Mouse (Mus musculus) intestine, embryonic 14.5 days (tissue): ENCODE results near the gene Utrn. TPM values are rescaled to one million over a fixed set of nuclear protein-coding genes. Genes with fewer than 3 reads are reported as not detected.
A peak's percentile ranks its signal among the peaks of the same experiment; 100 is the strongest.

Source experiments
- ATAC-seq: fragments of 200-750 bp; cut with Nextera tagmentation; replicated peaks from 2 replicates; pipeline ENCODE4 v1.8.0; 2017; ENCODE audit warnings: low read depth, moderate number of reproducible peaks, moderate TSS enrichment, moderate library complexity; ENCODE audit not compliant: low FRiP score, low TSS enrichment
- DNase-seq: peaks from one replicate; pipeline ENCODE4 v3.0.0-alpha.2; 2018; ENCODE audit warnings: low spot score
- H3K27ac ChIP-seq: fragments of 300-500 bp; sonication (generic); 2 replicates; pipeline ENCODE4 v1.5.1; 2014; ENCODE audit warnings: low read depth, mild to moderate bottlenecking, control low read depth
- H3K27me3 ChIP-seq: fragments of 300-500 bp; sonication (generic); replicated peaks from 2 replicates; pipeline ENCODE4 v1.6.1; 2014; ENCODE audit warnings: low read length, control low read depth; ENCODE audit not compliant: control insufficient read depth, insufficient read depth
- H3K36me3 ChIP-seq: fragments of 300-500 bp; sonication (generic); 2 replicates; pipeline ENCODE4 v1.6.1; 2014; ENCODE audit warnings: low read length, control low read depth; ENCODE audit not compliant: control insufficient read depth, insufficient read depth
- H3K4me1 ChIP-seq: fragments of 300-500 bp; sonication (generic); replicated peaks from 2 replicates; pipeline ENCODE4 v1.6.1; 2014; ENCODE audit warnings: low read length, control low read depth, mixed read lengths; ENCODE audit not compliant: control insufficient read depth, insufficient read depth
- H3K4me2 ChIP-seq: fragments of 300-500 bp; sonication (generic); 2 replicates; pipeline ENCODE4 v1.6.1; 2014; ENCODE audit warnings: low read length
- H3K4me3 ChIP-seq: fragments of 300-500 bp; sonication (generic); 2 replicates; pipeline ENCODE4 v1.5.1; 2014; ENCODE audit warnings: low read depth, low read length, control low read depth, mixed read lengths
- H3K9ac ChIP-seq: fragments of 300-500 bp; sonication (generic); 2 replicates; pipeline ENCODE4 v1.6.1; 2014; ENCODE audit warnings: mild to moderate bottlenecking, low read length
- H3K9me3 ChIP-seq: fragments of 300-500 bp; sonication (generic); 2 replicates; pipeline ENCODE4 v1.6.1; 2016; ENCODE audit warnings: low read length, control low read depth; ENCODE audit not compliant: control insufficient read depth
- WGBS: fragments of 180-500 bp; shearing (Covaris S2); extraction: QIAGEN DNeasy Blood & Tissue Kit; methylation state at CpG from one replicate; pipeline ENCODE4 v1.1.7; 2014; 5-methylcytosine and 5-hydroxymethylcytosine counted together
- polyA plus RNA-seq: library from polyadenylated mRNA; unstranded; fragments of >200 nt; fragmentation: Nextera tagmentation; extraction: Ambion mirVana; gene quantifications from 2 replicates; pipeline ENCODE4 v1.2.1, GENCODE M21; 2014

Utrn gene
- polyA plus RNA-seq, 1 experiment from 2014 or later: 55.1 TPM

DNA sequence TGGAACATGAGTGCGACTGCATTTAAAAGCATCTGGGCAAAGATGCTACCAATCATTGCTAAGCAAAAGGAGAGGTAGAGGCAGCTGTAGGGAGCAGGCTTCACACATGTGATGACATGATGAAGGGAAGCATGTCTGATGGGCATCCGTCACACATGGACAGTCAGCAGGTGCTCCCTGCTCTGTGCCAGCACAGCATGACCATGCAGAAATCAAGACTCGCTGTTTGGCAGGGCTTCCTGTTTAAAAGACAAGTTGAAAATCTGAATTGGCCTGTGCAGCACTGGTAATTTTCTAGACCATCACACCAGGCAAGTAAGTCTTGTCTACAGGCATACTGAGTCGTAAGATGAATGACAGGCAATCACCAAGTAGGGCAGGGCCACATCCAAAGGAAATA, 112.5 kb downstream of the Utrn start:
- 91% methylated on average over 4 of the region's 4 CpGs for whole genome bisulfite sequencing
- H3K4me3 ChIP-seq: no peak overlapping the region
- H3K9ac ChIP-seq: no peak overlapping the region
- no peaks in the 10 kb centered on the region for H3K4me1 ChIP-seq
- no peak overlapping the region for H3K4me2 ChIP-seq
- ATAC-seq (no peak), DNase-seq (no peak)
- H3K9me3 ChIP-seq: no peaks in the 10 kb centered on the region
- no peaks in the 10 kb centered on the region for H3K36me3 ChIP-seq
- H3K27me3 ChIP-seq: no peaks in the 10 kb centered on the region
- H3K27ac ChIP-seq: no peak overlapping the region

DNA sequence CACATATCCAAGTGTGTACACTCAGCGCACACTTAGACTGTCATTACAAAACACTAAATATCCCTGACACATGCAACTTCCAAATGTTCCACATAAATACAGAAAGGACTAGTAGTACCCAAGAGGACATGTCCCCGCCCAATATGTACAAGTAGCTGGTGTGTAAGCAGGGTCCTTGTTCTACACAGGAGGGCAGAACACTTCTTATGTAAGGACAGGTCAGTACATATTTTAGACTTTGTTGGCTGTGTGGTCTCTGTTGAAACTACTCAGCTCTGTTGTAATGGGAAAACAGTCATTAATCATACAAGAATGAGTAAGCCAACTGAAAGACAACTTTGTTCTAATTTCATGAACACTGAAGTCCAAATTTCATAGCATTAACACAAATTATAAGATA, 114.3 kb downstream of the Utrn start:
- H3K4me2 ChIP-seq: no peak overlapping the region
- H3K4me3 ChIP-seq: no peak overlapping the region
- ATAC-seq: no peak
- H3K9me3 ChIP-seq: no peaks in the 10 kb centered on the region
- no peak for DNase-seq
- no peak overlapping the region for H3K27ac ChIP-seq
- H3K9ac ChIP-seq: no peak overlapping the region
- 87% methylated on average over 2 of the region's 2 CpGs for WGBS
- no peaks in the 10 kb centered on the region for H3K27me3 ChIP-seq
- H3K4me1 ChIP-seq: no peaks in the 10 kb centered on the region
- no peaks in the 10 kb centered on the region; the same call in 1 of the 2 replicates for H3K36me3 ChIP-seq

DNA sequence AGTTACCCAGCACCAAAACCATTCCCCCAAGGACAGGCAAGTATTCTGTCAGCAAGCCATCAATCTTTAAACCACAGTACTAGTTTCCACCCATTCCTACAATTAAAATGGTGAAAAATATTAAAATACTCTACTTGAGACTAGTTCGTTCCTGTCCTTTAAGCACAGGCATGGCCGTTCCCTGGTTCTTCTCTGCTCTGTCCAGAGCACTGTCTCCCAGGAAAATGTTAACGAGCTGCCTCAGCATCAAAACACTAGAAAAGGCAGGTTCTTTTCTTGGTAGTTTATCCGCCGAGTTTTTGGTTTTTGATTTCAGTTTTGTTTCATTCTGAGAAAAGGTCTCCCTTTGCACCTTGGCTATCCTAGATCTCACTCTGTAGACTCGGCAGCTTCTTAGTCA, 115.0 kb downstream of the Utrn start:
- H3K4me1 ChIP-seq: no peaks in the 10 kb centered on the region
- no peak overlapping the region for H3K9ac ChIP-seq
- no peak overlapping the region for H3K4me3 ChIP-seq
- DNase-seq (no peak), ATAC-seq (no peak)
- no peaks in the 10 kb centered on the region for H3K9me3 ChIP-seq
- no peak overlapping the region for H3K4me2 ChIP-seq
- 94% methylated on average over 6 of the region's 6 CpGs for WGBS
- no peaks in the 10 kb centered on the region for H3K27me3 ChIP-seq
- H3K36me3 ChIP-seq: peaks cover 5% of the 10 kb centered on the region; the same call in 1 of the 2 replicates
- H3K27ac ChIP-seq: no peak overlapping the region

DNA sequence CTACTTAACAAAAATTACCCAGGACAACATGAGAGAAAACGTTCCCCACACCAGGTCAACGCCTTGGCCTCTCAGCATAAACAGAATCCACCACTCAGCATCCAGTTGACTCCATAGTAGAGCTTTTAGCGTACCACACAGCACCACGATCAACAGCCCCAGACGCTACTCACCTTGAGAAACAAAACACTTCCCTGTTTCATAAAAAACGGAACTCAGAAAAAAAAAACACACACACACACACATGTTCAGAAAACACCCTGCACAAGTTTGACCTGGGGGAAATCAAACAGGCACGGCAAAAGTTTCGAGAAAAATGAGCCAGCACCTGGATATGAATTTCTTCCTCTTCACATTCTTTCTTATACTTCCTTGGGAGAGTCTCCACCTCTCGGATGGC, 125.4 kb downstream of the Utrn start:
- Histone ChIP-seq H3K4me1 (no peaks in the 10 kb centered on the region), H3K4me2 (no peak overlapping the region), H3K9ac (no peak overlapping the region), H3K27ac (no peak overlapping the region), H3K27me3 (no peaks in the 10 kb centered on the region), H3K4me3 (no peak overlapping the region), H3K36me3 (peaks cover 37% of the 10 kb centered on the region), H3K9me3 (no peaks in the 10 kb centered on the region)
- 82% methylated on average over 9 of the region's 9 CpGs for WGBS
- DNase-seq: no peak
- ATAC-seq: no peak

DNA sequence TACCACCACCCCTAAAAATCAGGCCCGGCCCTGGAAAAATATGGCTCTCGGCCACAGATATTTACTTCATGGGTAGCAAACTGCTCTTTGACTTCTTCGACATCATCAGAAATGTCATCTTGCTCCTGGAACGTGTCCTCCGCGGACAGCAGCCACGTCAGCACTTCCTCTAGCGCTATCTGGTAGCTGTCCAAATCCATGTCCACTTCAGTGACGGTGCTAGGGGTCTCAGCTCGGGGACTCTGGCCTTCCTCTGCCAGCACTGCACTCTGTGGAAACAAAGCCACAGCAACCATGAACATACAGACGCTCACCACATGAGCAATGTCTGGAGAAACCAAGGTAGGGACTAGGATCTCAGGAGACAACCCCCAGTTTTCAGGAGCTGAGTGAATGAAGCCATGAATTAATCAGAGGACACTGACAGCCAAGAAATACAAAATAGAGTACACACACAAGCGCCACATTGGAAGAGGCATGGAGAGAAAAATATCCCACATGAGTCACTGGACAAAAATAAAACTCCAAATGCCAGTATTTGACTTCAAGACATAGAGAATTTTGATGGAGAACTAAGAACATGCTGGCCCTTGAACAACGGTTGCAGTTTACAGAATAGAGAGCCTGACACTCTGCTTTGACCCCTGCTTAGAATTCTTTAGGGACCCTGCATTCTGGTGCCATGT, 129.7 kb downstream of the Utrn start:
- Histone ChIP-seq H3K4me1 (peaks cover 6% of the 10 kb centered on the region; the same call in 1 of the 2 replicates), H3K4me2 (no peak overlapping the region), H3K9me3 (peaks cover 7% of the 10 kb centered on the region; the same call in 1 of the 2 replicates), H3K36me3 (peaks cover 43% of the 10 kb centered on the region), H3K9ac (no peak overlapping the region), H3K27me3 (no peaks in the 10 kb centered on the region), H3K4me3 (no peak overlapping the region), H3K27ac (no peak overlapping the region)
- no peak for DNase-seq
- no peak for ATAC-seq
- 89% methylated on average over 13 of the region's 13 CpGs for WGBS

- 76% methylated on average over 9 of the region's 9 CpGs for WGBS
- DNase-seq: no peak
- Histone ChIP-seq H3K4me1 (peaks cover 6% of the 10 kb centered on the region; the same call in 1 of the 2 replicates), H3K27me3 (no peaks in the 10 kb centered on the region), H3K4me2 (no peak overlapping the region), H3K9ac (no peak overlapping the region), H3K4me3 (no peak overlapping the region), H3K27ac (no peak overlapping the region; the same call in 1 of the 2 replicates), H3K9me3 (peaks cover 7% of the 10 kb centered on the region; the same call in 1 of the 2 replicates), H3K36me3 (peaks cover 42% of the 10 kb centered on the region)
- peak; percentile 5; the same call in 1 of the 2 replicates for ATAC-seq
Observed at GRCm38 (mm10) chr10:12737926-12738325, 131.2 kb downstream of the Utrn start.

DNA sequence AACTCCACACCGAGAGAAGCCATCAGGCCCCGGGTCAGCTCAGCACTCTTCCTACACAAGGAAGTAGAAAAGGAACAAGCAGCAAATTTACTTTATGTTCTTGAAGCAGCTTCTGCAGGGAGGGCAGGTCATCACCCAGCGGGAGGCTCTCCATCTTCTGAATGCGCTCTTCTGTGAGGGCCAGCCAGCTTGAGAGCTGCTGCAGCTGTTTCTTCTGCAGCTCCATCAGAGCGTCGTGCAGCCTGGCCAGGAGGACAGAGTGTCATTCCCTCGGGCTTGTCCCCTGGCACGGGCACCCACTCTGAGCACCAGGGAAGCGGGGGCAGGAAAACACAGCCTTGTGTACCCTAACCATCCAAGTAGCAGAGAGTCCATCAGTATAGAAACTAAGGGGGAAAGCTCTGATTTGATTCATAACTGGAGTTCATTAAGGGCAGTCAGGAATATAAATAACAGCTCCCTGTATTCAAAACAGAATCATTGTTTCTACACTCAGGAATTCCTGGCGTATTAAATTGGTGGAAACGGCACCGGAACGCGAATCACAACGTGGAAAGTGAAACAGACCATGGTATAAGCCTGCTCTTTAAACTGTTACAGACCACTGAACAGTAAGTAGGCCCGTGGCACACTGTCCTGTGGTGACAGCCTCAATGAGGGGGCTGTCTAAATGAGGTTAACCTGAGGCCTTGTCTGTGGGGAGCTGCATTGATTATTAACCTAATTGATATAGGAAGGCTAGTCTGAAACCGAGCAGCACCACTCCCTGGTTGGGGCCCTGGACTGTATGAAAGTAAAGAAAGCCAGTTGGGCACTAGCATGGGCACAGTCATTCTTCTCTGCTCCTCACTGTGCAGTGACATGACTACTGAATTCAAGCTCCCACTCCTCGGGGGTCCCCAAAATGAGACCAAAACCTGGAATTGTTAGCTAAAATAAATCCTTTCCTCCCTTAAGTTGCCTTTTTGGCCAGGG, 132.0 kb downstream of the Utrn start:
- Histone ChIP-seq H3K27me3 (no peaks in the 10 kb centered on the region), H3K9ac (no peak overlapping the region), H3K4me1 (peaks cover 6% of the 10 kb centered on the region; the same call in 1 of the 2 replicates), H3K4me3 (no peak overlapping the region), H3K4me2 (no peak overlapping the region), H3K9me3 (peaks cover 7% of the 10 kb centered on the region; the same call in 1 of the 2 replicates), H3K36me3 (peaks cover 41% of the 10 kb centered on the region), H3K27ac (peak overlapping the region; percentile 64; the same call in 1 of the 2 replicates)
- 0 out of 2 replicates have a peak, but pooled peaks have one; percentile 40 for ATAC-seq
- peak; percentile 50 for DNase-seq
- WGBS: 43% methylated on average over 18 of the region's 18 CpGs

- WGBS: 95% methylated on average over 1 of the region's 1 CpGs
- Histone ChIP-seq H3K4me2 (no peak overlapping the region), H3K27ac (no peak overlapping the region), H3K36me3 (peaks cover 45% of the 10 kb centered on the region), H3K4me3 (no peak overlapping the region), H3K9ac (no peak overlapping the region), H3K27me3 (no peaks in the 10 kb centered on the region), H3K9me3 (peaks cover 7% of the 10 kb centered on the region; the same call in 1 of the 2 replicates), H3K4me1 (peaks cover 6% of the 10 kb centered on the region; the same call in 1 of the 2 replicates)
- ATAC-seq: no peak
- no peak for DNase-seq
Observed at GRCm38 (mm10) chr10:12735695-12736094, 133.5 kb downstream of the Utrn start.
